Mouse (Mus musculus) layer of hippocampus, adult 18-20 months (tissue): ENCODE measurements at regions not wholly inside any gene's neighbourhood (a gene's known extent, or its start where the extent isn't known, plus 50 kb on each side); places are given as distances from the start of the nearest gene placed in this dataset.

Source experiments
- DNase-seq, 2 experiments: peaks; one replicate each; pipeline ENCODE4 v3.0.0; 2022; ENCODE audit warnings: low spot score in 2 of 2

DNA sequence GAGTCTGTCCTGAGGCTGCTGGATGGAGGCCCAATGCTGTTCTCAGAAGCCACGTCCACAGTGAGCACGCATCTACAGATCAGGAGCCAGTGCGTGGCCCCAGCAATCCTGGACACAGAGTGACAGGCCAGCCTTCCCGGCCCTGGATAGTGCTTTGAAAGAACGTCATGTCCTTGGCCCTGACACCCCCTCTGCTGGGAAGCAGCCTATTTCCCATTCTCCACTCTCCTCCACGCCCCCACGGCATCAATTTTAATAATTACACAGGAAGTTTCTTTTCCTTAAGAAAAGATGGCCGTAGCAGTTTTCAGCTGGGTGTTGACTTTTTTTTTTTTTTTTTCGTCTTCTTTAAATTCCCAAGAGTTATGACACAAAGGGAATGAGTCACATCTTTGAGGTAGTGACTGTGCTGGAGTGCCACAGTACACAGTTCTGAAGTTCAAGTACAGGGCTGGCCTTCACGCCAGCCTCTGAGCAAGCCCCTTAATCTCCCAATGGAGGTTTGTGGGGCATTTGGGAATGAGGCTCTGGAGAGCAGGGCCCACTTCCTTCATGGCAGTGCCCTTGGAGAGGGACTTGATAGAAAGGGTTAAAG lies 1280.1 kb upstream of the A1bg start:
- DNase-seq = no peak

GRCm38 (mm10) chr15:62198721-62199120 lies 1275.9 kb upstream of the A1bg start:
- no peak for DNase-seq

GRCm38 (mm10) chr15:62198194-62198593 lies 1275.4 kb upstream of the A1bg start:
- DNase-seq = no peak

- no peak for DNase-seq
Observed at GRCm38 (mm10) chr15:62195440-62195839, 1272.6 kb upstream of the A1bg start.

- DNase-seq = no peak
Observed at GRCm38 (mm10) chr15:62192706-62193105, 1269.9 kb upstream of the A1bg start.

- no peak for DNase-seq
Observed at GRCm38 (mm10) chr15:62191641-62192040, 1268.8 kb upstream of the A1bg start.

GRCm38 (mm10) chr15:62190977-62191614 lies 1268.3 kb upstream of the A1bg start:
- DNase-seq = no peak

DNA sequence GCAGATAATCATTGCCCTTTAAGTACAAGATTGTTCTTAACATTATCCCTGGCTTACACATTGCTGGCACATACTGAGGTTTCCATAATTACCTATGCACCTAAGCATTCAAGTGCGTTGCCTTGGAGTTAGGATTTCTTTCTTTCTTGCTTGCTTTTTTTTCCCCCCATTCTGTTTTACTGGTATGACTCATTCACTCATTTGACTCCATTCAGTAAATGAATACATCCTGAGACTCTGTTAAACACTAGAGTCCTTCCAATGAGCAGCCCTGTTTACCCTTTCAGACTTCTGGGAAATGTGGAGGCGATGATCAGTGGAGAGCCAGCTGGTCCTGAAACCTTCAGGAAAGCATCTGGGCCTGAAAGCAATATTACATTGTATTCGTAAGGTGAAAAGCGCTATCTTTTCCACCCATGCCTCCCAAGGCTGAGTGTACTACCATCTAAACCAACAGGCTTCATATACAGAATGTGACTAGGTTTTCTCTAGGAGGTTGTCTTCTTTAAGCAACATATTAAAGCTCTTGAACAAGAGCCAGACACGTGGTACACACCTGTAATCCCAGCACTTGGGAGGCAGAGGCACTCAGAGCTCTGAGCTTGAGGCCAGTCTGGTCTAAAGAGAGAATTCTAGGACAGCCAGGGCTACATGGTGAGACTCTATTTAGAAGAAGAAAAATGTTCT lies 1267.6 kb upstream of the A1bg start:
- DNase-seq = no peak

DNA sequence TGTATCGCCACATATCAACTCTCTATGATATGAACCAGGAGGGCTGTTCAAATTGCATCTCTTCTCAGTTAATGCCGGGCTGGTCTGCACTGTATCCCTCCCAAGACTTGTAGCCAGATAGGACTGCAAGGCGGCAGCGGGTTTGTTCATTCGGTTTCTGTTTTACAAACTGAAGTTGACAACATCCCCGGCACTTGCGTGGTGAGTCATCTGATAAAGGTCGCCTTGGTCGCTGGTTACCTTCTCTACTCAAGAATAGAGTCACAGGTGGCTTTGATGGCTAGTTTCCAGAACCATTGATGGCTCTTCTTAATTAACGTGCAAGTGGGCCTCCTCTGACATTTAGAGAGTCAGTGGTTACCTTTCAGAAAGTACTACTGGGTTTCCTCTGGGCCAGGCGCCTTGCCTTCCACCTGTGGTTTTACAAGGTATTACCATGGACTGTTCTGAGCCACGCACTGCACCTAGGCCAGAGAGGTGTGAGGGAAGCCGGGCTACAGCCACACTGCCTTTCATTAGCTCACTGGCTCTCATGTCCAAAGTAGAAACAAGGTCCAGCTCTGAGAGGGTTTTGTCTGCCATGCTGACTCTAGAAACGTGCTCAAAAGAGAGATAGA lies 1266.9 kb upstream of the A1bg start:
- no peak for DNase-seq

GRCm38 (mm10) chr15:62186548-62186947 lies 1263.7 kb upstream of the A1bg start:
- DNase-seq = no peak

DNA sequence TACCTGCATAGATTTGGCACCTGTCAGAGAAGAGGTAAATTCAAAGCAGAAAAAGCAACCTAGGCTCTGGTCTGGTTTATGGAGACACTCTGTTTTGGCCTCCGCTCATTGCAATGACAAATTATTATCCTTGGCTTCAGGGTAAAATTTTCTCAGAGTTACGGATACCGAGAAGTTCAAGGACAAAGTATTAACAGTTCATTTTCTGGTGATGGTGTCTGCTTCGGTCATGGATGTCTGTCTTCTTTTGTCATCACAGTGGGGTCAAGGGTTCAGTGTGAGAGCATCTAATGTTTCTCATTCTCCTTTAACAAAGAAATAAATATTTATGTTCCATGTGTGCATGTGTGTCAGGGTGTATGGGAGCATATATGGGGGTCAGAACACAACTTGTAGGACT lies 1261.0 kb upstream of the A1bg start:
- no peak for DNase-seq

GRCm38 (mm10) chr15:62181454-62181910 lies 1258.7 kb upstream of the A1bg start:
- DNase-seq = no peak

GRCm38 (mm10) chr15:62180718-62181117 lies 1257.9 kb upstream of the A1bg start:
- no peak for DNase-seq

- no peak for DNase-seq
Observed at GRCm38 (mm10) chr15:62179801-62180200, 1257.0 kb upstream of the A1bg start.

DNA sequence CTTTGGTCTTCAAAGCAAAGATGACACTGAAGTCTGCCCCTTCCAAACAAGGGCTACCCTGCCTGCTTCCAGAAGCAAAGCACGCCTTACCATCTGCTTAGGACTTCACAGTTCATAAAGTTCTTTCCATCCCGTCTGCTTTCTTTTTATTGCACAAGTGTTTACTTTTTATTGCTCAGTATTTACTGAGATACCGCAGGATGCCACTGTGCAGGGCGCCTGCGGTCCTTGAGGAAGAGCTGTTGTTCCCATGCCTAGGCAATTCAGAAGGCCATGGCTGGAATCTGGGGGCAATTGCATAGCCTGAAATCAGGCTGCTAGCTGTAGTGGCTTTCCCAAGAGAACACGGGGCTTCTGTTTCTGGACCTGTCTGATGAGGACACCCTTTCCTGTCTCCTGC lies 1255.8 kb upstream of the A1bg start:
- DNase-seq = no peak

- DNase-seq = no peak
Observed at GRCm38 (mm10) chr15:62177768-62178410, 1255.1 kb upstream of the A1bg start.

GRCm38 (mm10) chr15:62176076-62176475 lies 1253.3 kb upstream of the A1bg start:
- DNase-seq = no peak

- DNase-seq = no peak
Observed at GRCm38 (mm10) chr15:62173633-62174543, 1251.1 kb upstream of the A1bg start.

DNA sequence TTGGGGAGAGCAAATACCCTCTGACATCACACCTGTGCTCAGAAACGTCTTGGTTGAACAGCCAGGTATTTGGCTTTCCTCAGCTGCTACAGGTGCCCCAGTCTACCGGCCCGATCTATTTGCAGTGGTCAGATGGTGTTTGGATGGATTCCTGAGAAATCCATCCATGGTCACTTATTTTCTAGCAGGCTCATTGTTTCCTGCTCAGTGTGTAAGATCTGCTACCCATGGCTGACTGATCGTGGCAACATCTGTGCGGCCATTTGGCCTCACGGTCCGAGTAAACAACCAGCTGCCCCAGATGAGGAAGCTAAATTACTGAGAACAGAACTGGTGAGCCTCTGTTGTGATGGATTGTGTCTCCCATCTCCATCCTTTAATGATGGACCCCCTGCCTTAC lies 1248.8 kb upstream of the A1bg start:
- DNase-seq = no peak

DNA sequence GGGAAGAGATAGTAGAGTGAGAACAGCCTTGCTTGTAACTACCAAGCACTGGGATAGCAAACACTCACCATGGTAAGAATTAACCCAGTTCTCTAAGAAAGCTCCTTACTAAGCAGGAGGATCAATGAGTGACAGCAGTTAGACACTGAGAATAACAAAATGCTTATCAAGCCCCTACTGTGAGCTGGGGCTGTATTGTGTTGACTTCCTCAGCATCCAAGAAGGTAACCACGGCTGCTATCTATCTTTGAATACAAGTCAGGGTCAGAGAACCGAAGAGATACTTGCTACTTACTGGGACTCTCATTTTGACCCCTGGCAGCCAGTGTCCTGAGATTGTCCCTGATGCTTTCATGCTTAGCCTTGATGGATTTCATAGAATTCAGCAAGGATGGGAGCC lies 1248.4 kb upstream of the A1bg start:
- no peak for DNase-seq

- no peak for DNase-seq
Observed at GRCm38 (mm10) chr15:62170337-62170736, 1247.5 kb upstream of the A1bg start.
